Mouse (Mus musculus) embryonic fibroblast, embryonic 13.5 days (primary cell): Measurements from ENCODE around the gene Pnrc2.

Experiments used
- CTCF ChIP-seq: IDR thresholded peaks from 2 replicates; pipeline ENCODE4 v1.5.1; 2011; ENCODE audit warnings: mild to moderate bottlenecking, control low read depth, low read length, moderate library complexity, borderline replicate concordance; ENCODE audit not compliant: insufficient read depth
- POLR2A ChIP-seq: IDR thresholded peaks from 2 replicates; pipeline ENCODE4 v1.6.1; 2011; ENCODE audit warnings: low read depth, mild to moderate bottlenecking, control low read depth, low read length, moderate library complexity

DNA sequence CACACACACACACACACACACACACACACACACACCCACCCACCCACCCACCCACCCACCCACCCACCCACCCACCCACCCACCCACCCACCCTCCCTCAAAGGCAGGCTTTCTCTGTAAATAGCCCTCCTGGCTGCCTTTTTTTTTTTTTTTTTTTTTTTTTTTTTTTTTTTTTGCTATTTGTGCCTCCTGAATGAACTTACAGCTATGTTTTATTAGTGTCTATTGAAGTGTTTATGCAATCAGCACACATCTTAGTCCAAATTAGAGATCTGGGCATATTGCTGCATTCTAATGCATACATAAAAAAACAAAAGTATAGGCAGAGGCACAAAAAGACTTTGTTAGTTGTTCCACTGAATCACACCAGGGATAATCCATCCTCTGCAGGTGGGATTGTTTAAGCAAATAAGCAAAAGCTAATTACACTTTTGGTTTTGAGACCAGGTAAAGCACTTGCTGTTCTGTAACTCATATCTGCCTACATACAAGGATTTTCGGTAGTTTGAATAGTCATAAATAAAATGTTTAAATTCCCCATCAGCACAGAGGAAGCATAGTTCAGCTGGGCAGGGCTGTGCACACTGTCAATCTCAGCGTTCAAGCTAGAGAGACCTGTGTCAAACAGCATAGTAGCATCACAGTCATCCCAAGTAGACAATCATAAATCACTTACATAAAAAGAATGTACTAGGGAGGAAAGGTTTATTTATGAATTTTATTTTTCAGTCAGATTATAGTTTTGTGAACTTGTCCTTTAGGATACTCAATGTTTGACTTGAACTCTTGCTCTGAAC is 3.2 kb downstream of the Pnrc2 start:
- TF ChIP-seq POLR2A = no peak; the same call in 1 of the 2 replicates
- no peak for TF ChIP-seq CTCF
